Mouse (Mus musculus) hindbrain, embryonic 16.5 days (tissue): Measurements from ENCODE around the gene Ctsl. TPM values are rescaled to one million over a fixed set of nuclear protein-coding genes. Genes with fewer than 3 reads are reported as not detected.
A peak's percentile ranks its signal among the peaks of the same experiment; 100 is the strongest.

Experiments
- ATAC-seq: fragments of 200-750 bp; cut with Nextera tagmentation; 2 replicates; pipeline ENCODE4 v1.8.0; 2017; ENCODE audit warnings: moderate TSS enrichment, moderate library complexity
- H3K27ac ChIP-seq: fragments of 300-500 bp; sonication (generic); 2 replicates; pipeline ENCODE4 v1.5.1; 2014; ENCODE audit warnings: low read depth, mild to moderate bottlenecking, control low read depth, low read length, moderate library complexity
- H3K27me3 ChIP-seq: fragments of 300-500 bp; sonication (generic); replicated peaks from 2 replicates; pipeline ENCODE4 v1.6.1; 2014; ENCODE audit warnings: low read length; ENCODE audit not compliant: control insufficient read depth, insufficient read depth
- H3K36me3 ChIP-seq: fragments of 300-500 bp; sonication (generic); 2 replicates; pipeline ENCODE4 v1.6.1; 2014; ENCODE audit warnings: mild to moderate bottlenecking, low read length, moderate library complexity, mixed read lengths; ENCODE audit not compliant: control insufficient read depth, insufficient read depth
- H3K4me1 ChIP-seq: fragments of 300-500 bp; sonication (generic); 2 replicates; pipeline ENCODE4 v1.6.1; 2014; ENCODE audit warnings: low read depth, low read length; ENCODE audit not compliant: control insufficient read depth, insufficient read depth
- H3K4me2 ChIP-seq: fragments of 300-500 bp; sonication (generic); 2 replicates; pipeline ENCODE4 v1.6.1; 2014; ENCODE audit warnings: mild to moderate bottlenecking, low read length, control low read depth, moderate library complexity
- H3K4me3 ChIP-seq: fragments of 300-500 bp; sonication (generic); 2 replicates; pipeline ENCODE4 v1.5.1; 2014; ENCODE audit warnings: mild to moderate bottlenecking, low read length, control low read depth, moderate library complexity
- H3K9ac ChIP-seq: fragments of 300-500 bp; sonication (generic); 2 replicates; pipeline ENCODE4 v1.6.1; 2014; ENCODE audit warnings: low read depth, mild to moderate bottlenecking, control low read depth, low read length, moderate library complexity
- H3K9me3 ChIP-seq: fragments of 300-500 bp; sonication (generic); 2 replicates; pipeline ENCODE4 v1.6.1; 2014; ENCODE audit warnings: mild to moderate bottlenecking, low read length, moderate library complexity; ENCODE audit not compliant: control insufficient read depth
- WGBS: fragments of 180-500 bp; shearing (Covaris S2); extraction: QIAGEN DNeasy Blood & Tissue Kit; methylation state at CpG from one replicate; pipeline ENCODE4 v1.1.7; 2014; 5-methylcytosine and 5-hydroxymethylcytosine counted together
- polyA plus RNA-seq: library from polyadenylated mRNA; unstranded; fragments of >200 nt; fragmentation: Nextera tagmentation; extraction: Ambion mirVana; gene quantifications from 2 replicates; pipeline ENCODE4 v1.2.1, GENCODE M21; 2015

Ctsl gene
- polyA plus RNA-seq, 1 experiment from 2014 or later = 197 TPM

- 96% methylated on average over 6 of the region's 6 CpGs for WGBS
- H3K4me3 ChIP-seq = no peak overlapping the region
- H3K9me3 ChIP-seq = no peaks in the 10 kb centered on the region
- ATAC-seq = no peak
- H3K4me1 ChIP-seq = no peaks in the 10 kb centered on the region
- H3K4me2 ChIP-seq = no peak overlapping the region
- no peak overlapping the region for H3K9ac ChIP-seq
- H3K27ac ChIP-seq = no peak overlapping the region
- no peaks in the 10 kb centered on the region for H3K27me3 ChIP-seq
- peaks cover 21% of the 10 kb centered on the region for H3K36me3 ChIP-seq
Measured at GRCm38 (mm10) chr13:64362139-64362538, 8.6 kb downstream of the Ctsl start.

- Histone ChIP-seq H3K4me2 (no peak overlapping the region), H3K27ac (no peak overlapping the region), H3K9ac (no peak overlapping the region), H3K27me3 (no peaks in the 10 kb centered on the region), H3K36me3 (peaks cover 17% of the 10 kb centered on the region), H3K9me3 (no peaks in the 10 kb centered on the region), H3K4me3 (no peak overlapping the region), H3K4me1 (no peaks in the 10 kb centered on the region)
- whole genome bisulfite sequencing = 92% methylated on average over 3 of the region's 3 CpGs
- no peak for ATAC-seq
Measured at GRCm38 (mm10) chr13:64361020-64361419, 9.7 kb downstream of the Ctsl start.

GRCm38 (mm10) chr13:64359702-64360101 lies 11.0 kb downstream of the Ctsl start:
- peaks cover 8% of the 10 kb centered on the region for H3K36me3 ChIP-seq
- 92% methylated on average over 3 of the region's 3 CpGs for WGBS

GRCm38 (mm10) chr13:64358476-64358875 lies 12.2 kb downstream of the Ctsl start:
- H3K4me1 ChIP-seq = no peaks in the 10 kb centered on the region
- no peak overlapping the region for H3K9ac ChIP-seq
- no peak overlapping the region for H3K27ac ChIP-seq
- H3K4me3 ChIP-seq = no peak overlapping the region
- H3K27me3 ChIP-seq = no peaks in the 10 kb centered on the region
- ATAC-seq = no peak
- H3K4me2 ChIP-seq = no peak overlapping the region
- H3K9me3 ChIP-seq = no peaks in the 10 kb centered on the region
- H3K36me3 ChIP-seq = no peaks in the 10 kb centered on the region
- 80% methylated on average over 1 of the region's 1 CpGs for WGBS

More at GRCm38 (mm10) chr13:64359702-64360101, 11.0 kb downstream of the Ctsl start:
- Histone ChIP-seq H3K27ac (no peak overlapping the region), H3K27me3 (no peaks in the 10 kb centered on the region), H3K9ac (no peak overlapping the region), H3K4me3 (no peak overlapping the region), H3K4me1 (no peaks in the 10 kb centered on the region), H3K4me2 (no peak overlapping the region), H3K9me3 (no peaks in the 10 kb centered on the region)
- ATAC-seq = no peak

GRCm38 (mm10) chr13:64357389-64357788 lies 13.3 kb downstream of the Ctsl start:
- no peak overlapping the region for H3K4me2 ChIP-seq
- ATAC-seq = no peak
- no peaks in the 10 kb centered on the region for H3K27me3 ChIP-seq
- H3K4me1 ChIP-seq = no peaks in the 10 kb centered on the region
- no peak overlapping the region for H3K9ac ChIP-seq
- no peaks in the 10 kb centered on the region for H3K9me3 ChIP-seq
- no peak overlapping the region for H3K4me3 ChIP-seq
- no peak overlapping the region for H3K27ac ChIP-seq
- WGBS = 73% methylated on average over 5 of the region's 5 CpGs
- no peaks in the 10 kb centered on the region for H3K36me3 ChIP-seq

- no peaks in the 10 kb centered on the region for H3K27me3 ChIP-seq
- no peak overlapping the region for H3K27ac ChIP-seq
- no peaks in the 10 kb centered on the region for H3K9me3 ChIP-seq
- H3K9ac ChIP-seq = no peak overlapping the region
- no peaks in the 10 kb centered on the region for H3K4me1 ChIP-seq
- H3K4me3 ChIP-seq = no peak overlapping the region
- H3K36me3 ChIP-seq = no peaks in the 10 kb centered on the region
- no peak overlapping the region for H3K4me2 ChIP-seq
- 76% methylated on average over 2 of the region's 2 CpGs for WGBS
- ATAC-seq = no peak
Measured at GRCm38 (mm10) chr13:64349474-64349873, 21.2 kb downstream of the Ctsl start.

- no peaks in the 10 kb centered on the region for H3K27me3 ChIP-seq
- H3K4me2 ChIP-seq = peak overlapping the region; percentile 82
- H3K36me3 ChIP-seq = no peaks in the 10 kb centered on the region
- no peaks in the 10 kb centered on the region for H3K4me1 ChIP-seq
- 0 out of 2 replicates have a peak overlapping the region, but pooled peaks have one; percentile 18 for H3K27ac ChIP-seq
- H3K4me3 ChIP-seq = peak overlapping the region; percentile 51
- no peaks in the 10 kb centered on the region for H3K9me3 ChIP-seq
- ATAC-seq = peak; percentile 94
- H3K9ac ChIP-seq = peak overlapping the region; percentile 66
- 2% methylated on average over 9 of the region's 9 CpGs for WGBS
Measured at GRCm38 (mm10) chr13:64344082-64344501, 26.6 kb downstream of the Ctsl start.

- Histone ChIP-seq H3K27me3 (no peaks in the 10 kb centered on the region), H3K4me2 (peak overlapping the region; percentile 82)
- 25% methylated on average over 10 of the region's 10 CpGs for WGBS
Measured at GRCm38 (mm10) chr13:64343598-64343997, 27.1 kb downstream of the Ctsl start.

GRCm38 (mm10) chr13:64335546-64336132 lies 35.1 kb downstream of the Ctsl start:
- no peaks in the 10 kb centered on the region for H3K4me1 ChIP-seq
- 73% methylated on average over 4 of the region's 4 CpGs for WGBS
- no peak overlapping the region for H3K4me3 ChIP-seq
- no peaks in the 10 kb centered on the region for H3K36me3 ChIP-seq
- no peak overlapping the region for H3K27ac ChIP-seq
- no peak overlapping the region for H3K9ac ChIP-seq
- H3K27me3 ChIP-seq = no peaks in the 10 kb centered on the region
- ATAC-seq = no peak
- no peaks in the 10 kb centered on the region for H3K9me3 ChIP-seq
- H3K4me2 ChIP-seq = no peak overlapping the region

More at GRCm38 (mm10) chr13:64343598-64343997, 27.1 kb downstream of the Ctsl start:
- peak; percentile 54; the same call in 1 of the 2 replicates for ATAC-seq
- no peaks in the 10 kb centered on the region for H3K4me1 ChIP-seq
- H3K4me3 ChIP-seq = peak overlapping the region; percentile 51
- peak overlapping the region; percentile 66 for H3K9ac ChIP-seq
- H3K27ac ChIP-seq = no peak overlapping the region
- no peaks in the 10 kb centered on the region for H3K36me3 ChIP-seq
- no peaks in the 10 kb centered on the region for H3K9me3 ChIP-seq
